Mouse (Mus musculus) erythroblast, embryonic 14.5 days (primary cell): ENCODE measurements around the gene Tprg.

ENCODE experiments used
- GATA1 ChIP-seq: IDR thresholded peaks from 2 replicates; pipeline ENCODE4 v1.6.1; 2012; ENCODE audit warnings: low read length, inconsistent platforms, mixed read lengths
- TAL1 ChIP-seq: IDR thresholded peaks from 3 replicates; pipeline ENCODE4 v1.6.1; 2012; ENCODE audit warnings: low read length, inconsistent platforms, mixed read lengths

DNA sequence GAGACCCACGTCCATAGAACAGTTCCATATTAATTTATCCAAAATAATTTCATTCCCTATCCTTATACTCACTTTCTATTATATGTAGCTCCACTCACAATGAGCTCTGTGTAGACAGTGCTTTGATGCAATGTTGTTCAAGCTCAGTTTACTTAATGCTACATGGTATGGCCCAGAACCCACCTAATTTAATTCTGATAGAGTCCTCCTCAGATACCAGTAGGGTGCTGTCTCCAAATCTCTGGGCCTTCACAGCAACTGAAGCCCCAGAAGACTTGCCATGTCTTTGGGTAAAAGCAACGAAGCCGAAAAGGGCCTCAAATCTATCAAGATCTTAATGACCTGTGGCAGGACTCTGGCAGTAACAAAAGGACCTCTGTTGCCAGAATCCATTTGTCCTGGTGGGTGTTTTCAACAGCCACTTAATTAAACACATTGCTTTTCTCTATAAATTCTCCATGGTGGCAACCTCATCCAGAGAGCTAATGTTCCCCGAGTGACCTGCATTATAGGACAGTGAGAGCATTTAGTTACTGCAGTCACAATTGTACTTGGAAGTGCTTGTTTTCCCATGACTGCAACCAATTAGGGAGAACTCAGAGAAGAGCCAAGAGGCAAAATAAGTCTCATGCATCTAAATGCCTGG, 48.6 kb downstream of the Tprg start:
- no peak for TF ChIP-seq GATA1
- no peak for TF ChIP-seq TAL1
